Mouse (Mus musculus) ES-Bruce4 (cell line): Measurements from ENCODE around the gene Psma7.

Experiments used
- CTCF ChIP-seq: IDR thresholded peaks from one replicate; pipeline ENCODE4 v1.8.1; 2011; ENCODE audit warnings: low read depth, low read length
- POLR2A ChIP-seq: IDR thresholded peaks from one replicate; pipeline ENCODE4 v1.8.1; 2011; ENCODE audit warnings: low read length; ENCODE audit not compliant: insufficient read depth

- no peak for TF ChIP-seq POLR2A
- TF ChIP-seq CTCF: no peak
Measured at GRCm38 (mm10) chr2:179989098-179989497, 53.1 kb downstream of the Psma7 start.
